10 mouse cellular contexts compared by ENCODE assay signal in genomic region chr1:83406882-83407549, GRCm38 (mm10). TPM values are rescaled to one million over a fixed set of nuclear protein-coding genes. Genes with fewer than 3 reads are reported as not detected.
DNase-seq lines count a peak whose midpoint lies in the region; ATAC-seq lines count a peak whose summit lies in the region.
"Had no signal": no experiment of that assay in that cellular context is flagged by ENCODE, and none has a peak within 500 bp of the region (broad histone marks: within the 10 kb centered on the region; RNA-seq: fewer than 3 reads in every experiment).

No protein-coding gene starts in this region.

- peak overlapping the region; percentile 23; the same call in 1 of the 2 replicates for H3K27ac ChIP-seq in heart, embryonic 16.5 days (ENCODE audit: low read length)
- no peak overlapping the region for H3K27ac ChIP-seq in forebrain, embryonic 14.5 days (ENCODE audit: low read depth, low read length)
- H3K27ac ChIP-seq in midbrain, embryonic 12.5 days (replicated peaks) = no peak overlapping the region
- H3K27ac ChIP-seq: embryonic facial prominence, embryonic 15.5 days; liver, embryonic 14.5 days had no signal

- H3K9ac ChIP-seq in heart, embryonic 16.5 days (ENCODE audit: low read length) = peak overlapping the region; percentile 74
- H3K9ac ChIP-seq in forebrain, embryonic 14.5 days (ENCODE audit: low read length) = no peak overlapping the region
- no peak overlapping the region for H3K9ac ChIP-seq in midbrain, embryonic 12.5 days (replicated peaks)
- H3K9ac ChIP-seq: embryonic facial prominence, embryonic 15.5 days; liver, embryonic 14.5 days had no signal

- no peak; the same call in 1 of the 2 replicates for ATAC-seq in heart, embryonic 16.5 days (replicated peaks; ENCODE audit: extremely low read depth, insufficient read depth, low FRiP score)
- peak; percentile 73 for ATAC-seq in cerebellum, adult (ENCODE audit: insufficient number of reproducible peaks, low FRiP score, low TSS enrichment)
- no peak for ATAC-seq in forebrain, embryonic 14.5 days
- no peak for ATAC-seq in midbrain, embryonic 12.5 days (ENCODE audit: low FRiP score, low read depth)

- no peaks in the 10 kb centered on the region for H3K36me3 ChIP-seq in heart, embryonic 16.5 days (ENCODE audit: control insufficient read depth, insufficient read depth)
- no peaks in the 10 kb centered on the region for H3K36me3 ChIP-seq in forebrain, embryonic 14.5 days (ENCODE audit: control insufficient read depth, insufficient read depth, low read length)
- H3K36me3 ChIP-seq in midbrain, embryonic 12.5 days = no peaks in the 10 kb centered on the region
- H3K36me3 ChIP-seq: embryonic facial prominence, embryonic 15.5 days had no signal

- peaks cover 6% of the 10 kb centered on the region for H3K4me1 ChIP-seq in heart, embryonic 16.5 days (ENCODE audit: control insufficient read depth, insufficient read depth, low read length)
- H3K4me1 ChIP-seq in forebrain, embryonic 14.5 days (ENCODE audit: control insufficient read depth, insufficient read depth, low read length) = 0 out of 2 replicates have a peak, but pooled peaks cover 5% of the 10 kb centered on the region
- peaks cover 7% of the 10 kb centered on the region; the same call in 1 of the 2 replicates for H3K4me1 ChIP-seq in midbrain, embryonic 12.5 days

- 5% methylated on average over 8 of the region's 8 CpGs for WGBS in heart, embryonic 16.5 days
- 8% methylated on average over 8 of the region's 8 CpGs for WGBS in forebrain, embryonic 14.5 days
- WGBS in midbrain, embryonic 12.5 days = 7% methylated on average over 8 of the region's 8 CpGs

- peak overlapping the region; percentile 79 for H3K4me2 ChIP-seq in heart, embryonic 16.5 days (ENCODE audit: low read depth, low read length)
- H3K4me2 ChIP-seq in forebrain, embryonic 14.5 days (ENCODE audit: low read length) = peak overlapping the region; percentile 86
- peak overlapping the region; percentile 81 for H3K4me2 ChIP-seq in midbrain, embryonic 12.5 days (replicated peaks)

- peak overlapping the region; percentile 63 for H3K4me3 ChIP-seq in heart, embryonic 16.5 days (ENCODE audit: low read length)
- peak overlapping the region; percentile 41 for H3K4me3 ChIP-seq in forebrain, embryonic 14.5 days (ENCODE audit: low read depth, low read length)
- H3K4me3 ChIP-seq in midbrain, embryonic 12.5 days = no peak overlapping the region

- no peaks in the 10 kb centered on the region for H3K9me3 ChIP-seq in heart, embryonic 16.5 days (replicated peaks; ENCODE audit: control insufficient read depth, low read length)
- H3K9me3 ChIP-seq in forebrain, embryonic 14.5 days (replicated peaks; ENCODE audit: control insufficient read depth, low read length) = no peaks in the 10 kb centered on the region
- no peaks in the 10 kb centered on the region for H3K9me3 ChIP-seq in midbrain, embryonic 12.5 days
- H3K9me3 ChIP-seq: embryonic facial prominence, embryonic 15.5 days had no signal

- no peaks in the 10 kb centered on the region for H3K27me3 ChIP-seq in heart, embryonic 16.5 days (ENCODE audit: control insufficient read depth, insufficient read depth, low read length)
- no peaks in the 10 kb centered on the region for H3K27me3 ChIP-seq in forebrain, embryonic 14.5 days (replicated peaks; ENCODE audit: control insufficient read depth, insufficient read depth, low read length)
- peaks cover 11% of the 10 kb centered on the region for H3K27me3 ChIP-seq in midbrain, embryonic 12.5 days

- DNase-seq in heart, adult 8-10 months (ENCODE audit: low spot score) = no peak
- DNase-seq in forebrain, embryonic 14.5 days (ENCODE audit: low spot score) = no peak
- DNase-seq in thymus, postnatal 14 days = no peak
- no peak for DNase-seq in adrenal gland, postnatal 10 days
- DNase-seq in thymus, adult 18-20 months = no peak

RNA-seq across cellular contexts. Expression of gene Sphkap, which starts 1.0 kb away (rescaled TPM):
- 8.2 and 9.2 TPM in 2 replicates for polyA plus RNA-seq in heart, embryonic 16.5 days (2015; fragmentation: Nextera tagmentation; extraction: Ambion mirVana)
- total RNA-seq in heart, adult 8-10 months (2022) = under 1 TPM; 0.29 to 0.66 (median 0.33) TPM
- 10.5 and 15.1 TPM in 2 replicates for polyA plus RNA-seq in forebrain, embryonic 14.5 days (2014; fragmentation: Nextera tagmentation; extraction: Ambion mirVana)
- 1.7 TPM in 2 replicates for polyA plus RNA-seq in midbrain, embryonic 12.5 days (2016; fragmentation: Nextera tagmentation; extraction: Ambion mirVana)
- total RNA-seq in adrenal gland, postnatal 10 days (2021) = 1 to 10 TPM; 3.5 to 3.7 TPM
